Mouse (Mus musculus) adrenal gland (tissue): ENCODE measurements around the gene Col13a1.

Source experiments
- intact Hi-C: fragments of 180-260 bp; cut with DNase I; formaldehyde crosslinking; loops from one replicate; pipeline ENCODE4 v1.15.1; 2025

Gene Col13a1

GRCm38 (mm10) chr10:61831251-61831650 is 147.7 kb downstream of the Col13a1 start:
- intact Hi-C loops: no loop called here

- intact Hi-C loops: no loop called here
Measured at GRCm38 (mm10) chr10:61830817-61831216, 148.1 kb downstream of the Col13a1 start.

GRCm38 (mm10) chr10:61829046-61829445 is 149.9 kb downstream of the Col13a1 start:
- intact Hi-C loops: no loop called here

GRCm38 (mm10) chr10:61827950-61828936 is 150.7 kb downstream of the Col13a1 start:
- intact Hi-C loops: no loop called here

GRCm38 (mm10) chr10:61826753-61827435 is 152.0 kb downstream of the Col13a1 start:
- intact Hi-C loops: no loop called here

GRCm38 (mm10) chr10:61825979-61826752 is 152.7 kb downstream of the Col13a1 start:
- intact Hi-C loops: no loop called here

GRCm38 (mm10) chr10:61825536-61825935 is 153.4 kb downstream of the Col13a1 start:
- intact Hi-C loops: no loop called here

GRCm38 (mm10) chr10:61823731-61824115 is 155.2 kb downstream of the Col13a1 start:
- intact Hi-C loops: no loop called here

GRCm38 (mm10) chr10:61822968-61823730 is 155.8 kb downstream of the Col13a1 start:
- intact Hi-C loops: no loop called here

GRCm38 (mm10) chr10:61820050-61820449 is 158.9 kb downstream of the Col13a1 start:
- intact Hi-C loops: no loop called here

GRCm38 (mm10) chr10:61811987-61812386 is 166.9 kb downstream of the Col13a1 start:
- intact Hi-C loops: no loop called here

- intact Hi-C loops: no loop called here
Measured at GRCm38 (mm10) chr10:61798133-61798576, 180.8 kb downstream of the Col13a1 start.

GRCm38 (mm10) chr10:61795458-61795857 is 183.4 kb downstream of the Col13a1 start:
- intact Hi-C loops: no loop called here

GRCm38 (mm10) chr10:61794971-61795370 is 183.9 kb downstream of the Col13a1 start:
- intact Hi-C loops: no loop called here

GRCm38 (mm10) chr10:61793015-61793414 is 185.9 kb downstream of the Col13a1 start:
- intact Hi-C loops: no loop called here

- intact Hi-C loops: no loop called here
Measured at GRCm38 (mm10) chr10:61788499-61788898, 190.4 kb downstream of the Col13a1 start.
